Mouse (Mus musculus) stomach, embryonic 16.5 days (tissue): Measurements from ENCODE around the gene Egfem1. TPM values are rescaled to one million over a fixed set of nuclear protein-coding genes. Genes with fewer than 3 reads are reported as not detected.

Experiments used
- ATAC-seq: fragments of 200-750 bp; cut with Nextera tagmentation; 2 replicates; pipeline ENCODE4 v1.8.0; 2017; ENCODE audit warnings: moderate number of reproducible peaks, moderate TSS enrichment; ENCODE audit not compliant: insufficient read depth, low FRiP score
- H3K27ac ChIP-seq: fragments of 300-500 bp; sonication (generic); 2 replicates; pipeline ENCODE4 v1.5.1; 2014; ENCODE audit warnings: low read length
- H3K27me3 ChIP-seq: fragments of 300-500 bp; sonication (generic); 2 replicates; pipeline ENCODE4 v1.6.1; 2014; ENCODE audit warnings: low read length, control low read depth, mixed read lengths; ENCODE audit not compliant: control insufficient read depth, insufficient read depth
- H3K36me3 ChIP-seq: fragments of 300-500 bp; sonication (generic); 2 replicates; pipeline ENCODE4 v1.6.1; 2014; ENCODE audit warnings: low read length; ENCODE audit not compliant: control insufficient read depth, insufficient read depth
- H3K4me1 ChIP-seq: fragments of 300-500 bp; sonication (generic); 2 replicates; pipeline ENCODE4 v1.6.1; 2014; ENCODE audit warnings: low read length, control low read depth, mixed read lengths; ENCODE audit not compliant: control insufficient read depth, insufficient read depth
- H3K4me2 ChIP-seq: fragments of 300-500 bp; sonication (generic); 2 replicates; pipeline ENCODE4 v1.6.1; 2014; ENCODE audit warnings: low read depth, low read length, mixed read lengths
- H3K4me3 ChIP-seq: fragments of 300-500 bp; sonication (generic); replicated peaks from 2 replicates; pipeline ENCODE4 v1.5.1; 2014; ENCODE audit warnings: mild to moderate bottlenecking, low read length
- H3K9ac ChIP-seq: fragments of 300-500 bp; sonication (generic); 2 replicates; pipeline ENCODE4 v1.6.1; 2014; ENCODE audit warnings: low read length
- H3K9me3 ChIP-seq: fragments of 300-500 bp; sonication (generic); replicated peaks from 2 replicates; pipeline ENCODE4 v1.6.1; 2016; ENCODE audit warnings: low read length, control low read depth; ENCODE audit not compliant: control insufficient read depth
- WGBS: fragments of 180-500 bp; shearing (Covaris S2); extraction: QIAGEN DNeasy Blood & Tissue Kit; methylation state at CpG from one replicate; pipeline ENCODE4 v1.1.7; 2014; 5-methylcytosine and 5-hydroxymethylcytosine counted together
- polyA plus RNA-seq: library from polyadenylated mRNA; unstranded; fragments of >200 nt; fragmentation: Nextera tagmentation; extraction: Ambion mirVana; gene quantifications from 2 replicates; pipeline ENCODE4 v1.2.1, GENCODE M21; 2015

Egfem1 gene
- polyA plus RNA-seq, 1 experiment from 2014 or later: 0.67 TPM

- H3K4me3 ChIP-seq: no peak overlapping the region
- no peaks in the 10 kb centered on the region for H3K4me1 ChIP-seq
- H3K4me2 ChIP-seq: no peak overlapping the region
- no peaks in the 10 kb centered on the region for H3K36me3 ChIP-seq
- 80% methylated on average over 2 of the region's 2 CpGs for WGBS
- ATAC-seq: no peak
- no peak overlapping the region for H3K27ac ChIP-seq
- no peak overlapping the region for H3K9ac ChIP-seq
- H3K27me3 ChIP-seq: no peaks in the 10 kb centered on the region
- no peaks in the 10 kb centered on the region for H3K9me3 ChIP-seq
Measured at GRCm38 (mm10) chr3:29498211-29498610, 416.4 kb downstream of the Egfem1 start.

GRCm38 (mm10) chr3:29499188-29499587 is 417.4 kb downstream of the Egfem1 start:
- WGBS: 83% methylated on average over 6 of the region's 6 CpGs
- Histone ChIP-seq H3K4me2 (no peak overlapping the region), H3K9me3 (no peaks in the 10 kb centered on the region), H3K9ac (no peak overlapping the region), H3K4me1 (no peaks in the 10 kb centered on the region), H3K36me3 (no peaks in the 10 kb centered on the region), H3K4me3 (no peak overlapping the region), H3K27me3 (no peaks in the 10 kb centered on the region), H3K27ac (no peak overlapping the region)
- no peak for ATAC-seq

GRCm38 (mm10) chr3:29525298-29525962 is 443.6 kb downstream of the Egfem1 start:
- Histone ChIP-seq H3K4me2 (no peak overlapping the region), H3K4me1 (no peaks in the 10 kb centered on the region), H3K27ac (no peak overlapping the region), H3K9me3 (no peaks in the 10 kb centered on the region), H3K27me3 (no peaks in the 10 kb centered on the region), H3K4me3 (no peak overlapping the region), H3K36me3 (no peaks in the 10 kb centered on the region), H3K9ac (no peak overlapping the region)
- 87% methylated on average over 11 of the region's 11 CpGs for WGBS
- ATAC-seq: no peak

GRCm38 (mm10) chr3:29525963-29526301 is 444.1 kb downstream of the Egfem1 start:
- Histone ChIP-seq H3K9me3 (no peaks in the 10 kb centered on the region), H3K4me3 (no peak overlapping the region), H3K4me1 (no peaks in the 10 kb centered on the region), H3K4me2 (no peak overlapping the region), H3K36me3 (no peaks in the 10 kb centered on the region), H3K27me3 (no peaks in the 10 kb centered on the region), H3K27ac (no peak overlapping the region), H3K9ac (no peak overlapping the region)
- 82% methylated on average over 12 of the region's 12 CpGs for WGBS
- no peak for ATAC-seq

GRCm38 (mm10) chr3:29539211-29539610 is 457.4 kb downstream of the Egfem1 start:
- Histone ChIP-seq H3K9me3 (no peaks in the 10 kb centered on the region), H3K36me3 (no peaks in the 10 kb centered on the region), H3K4me1 (no peaks in the 10 kb centered on the region), H3K4me3 (no peak overlapping the region), H3K9ac (no peak overlapping the region), H3K27me3 (no peaks in the 10 kb centered on the region), H3K27ac (no peak overlapping the region), H3K4me2 (no peak overlapping the region)
- WGBS: 53% methylated on average over 2 of the region's 2 CpGs
- no peak for ATAC-seq

GRCm38 (mm10) chr3:29539902-29540301 is 458.1 kb downstream of the Egfem1 start:
- H3K27me3 ChIP-seq: no peaks in the 10 kb centered on the region
- 40% methylated on average over 1 of the region's 1 CpGs for WGBS

GRCm38 (mm10) chr3:29541477-29542079 is 459.8 kb downstream of the Egfem1 start:
- WGBS: 68% methylated on average over 1 of the region's 1 CpGs

More at GRCm38 (mm10) chr3:29539902-29540301, 458.1 kb downstream of the Egfem1 start:
- H3K9ac ChIP-seq: no peak overlapping the region
- H3K4me3 ChIP-seq: no peak overlapping the region
- no peaks in the 10 kb centered on the region for H3K36me3 ChIP-seq
- no peaks in the 10 kb centered on the region for H3K9me3 ChIP-seq
- no peak overlapping the region for H3K4me2 ChIP-seq
- no peaks in the 10 kb centered on the region for H3K4me1 ChIP-seq
- no peak for ATAC-seq
- H3K27ac ChIP-seq: no peak overlapping the region

GRCm38 (mm10) chr3:29544056-29544455 is 462.2 kb downstream of the Egfem1 start:
- no peaks in the 10 kb centered on the region for H3K36me3 ChIP-seq
- H3K9me3 ChIP-seq: no peaks in the 10 kb centered on the region
- no peaks in the 10 kb centered on the region for H3K27me3 ChIP-seq
- H3K4me2 ChIP-seq: no peak overlapping the region
- 42% methylated on average over 1 of the region's 1 CpGs for WGBS
- no peak for ATAC-seq
- no peak overlapping the region for H3K27ac ChIP-seq
- no peak overlapping the region for H3K9ac ChIP-seq
- no peaks in the 10 kb centered on the region for H3K4me1 ChIP-seq
- H3K4me3 ChIP-seq: no peak overlapping the region

More at GRCm38 (mm10) chr3:29541477-29542079, 459.8 kb downstream of the Egfem1 start:
- no peaks in the 10 kb centered on the region for H3K36me3 ChIP-seq
- no peaks in the 10 kb centered on the region for H3K9me3 ChIP-seq
- ATAC-seq: no peak
- H3K27ac ChIP-seq: no peak overlapping the region
- H3K4me1 ChIP-seq: no peaks in the 10 kb centered on the region
- H3K4me3 ChIP-seq: no peak overlapping the region
- H3K9ac ChIP-seq: no peak overlapping the region
- H3K27me3 ChIP-seq: no peaks in the 10 kb centered on the region
- H3K4me2 ChIP-seq: no peak overlapping the region

- H3K4me3 ChIP-seq: no peak overlapping the region
- no peak for ATAC-seq
- no peak overlapping the region for H3K9ac ChIP-seq
- H3K36me3 ChIP-seq: no peaks in the 10 kb centered on the region
- WGBS: 89% methylated on average over 1 of the region's 1 CpGs
- H3K4me2 ChIP-seq: no peak overlapping the region
- H3K27ac ChIP-seq: no peak overlapping the region
- no peaks in the 10 kb centered on the region for H3K27me3 ChIP-seq
- no peaks in the 10 kb centered on the region for H3K9me3 ChIP-seq
- H3K4me1 ChIP-seq: no peaks in the 10 kb centered on the region
Measured at GRCm38 (mm10) chr3:29563171-29563570, 481.3 kb downstream of the Egfem1 start.
